Mouse (Mus musculus) MEL (cell line): ENCODE measurements around the gene Sipa1l3.

Experiments used
- CTCF ChIP-seq, 3 experiments: IDR thresholded peaks in 2 of 3; conservative IDR thresholded peaks in 1 of 3; 2 replicates each; pipeline ENCODE4 v1.5.1; 2011 to 2012; ENCODE audit warnings: low read length in 3 of 3, low read depth in 2 of 3, mild to moderate bottlenecking in 2 of 3, improper control_type of control experiment in 1 of 3, inconsistent platforms in 1 of 3, mixed read lengths in 1 of 3, moderate library complexity in 1 of 3; ENCODE audit not compliant: control insufficient read depth in 1 of 3, insufficient read depth in 1 of 3, poor library complexity in 1 of 3, severe bottlenecking in 1 of 3
- E2F4 ChIP-seq: IDR thresholded peaks from 2 replicates; pipeline ENCODE4 v1.6.1; 2011; ENCODE audit warnings: low read depth, low read length, improper control_type of control experiment, borderline replicate concordance
- EP300 ChIP-seq, 2 experiments: IDR thresholded peaks; 2 replicates each; pipeline ENCODE4 v1.6.1; 2011; ENCODE audit warnings: improper control_type of control experiment in 2 of 2, low read length in 2 of 2, low read depth in 1 of 2, mild to moderate bottlenecking in 1 of 2
- KAT2A ChIP-seq: conservative IDR thresholded peaks from 2 replicates; pipeline ENCODE4 v1.6.1; 2012; ENCODE audit warnings: low read depth, low read length, improper control_type of control experiment, inconsistent platforms
- MXI1 ChIP-seq: IDR thresholded peaks from 2 replicates; pipeline ENCODE4 v1.6.1; 2011; ENCODE audit warnings: mild to moderate bottlenecking, low read depth, low read length, improper control_type of control experiment
- POLR2A ChIP-seq, 2 experiments: IDR thresholded peaks; 2 replicates each; pipeline ENCODE4 v1.6.1; 2011 to 2012; ENCODE audit warnings: low read length in 2 of 2, mild to moderate bottlenecking in 2 of 2, control low read depth in 1 of 2, improper control_type of control experiment in 1 of 2, low read depth in 1 of 2, moderate library complexity in 1 of 2; ENCODE audit not compliant: control insufficient read depth in 1 of 2, insufficient read depth in 1 of 2, poor library complexity in 1 of 2
- POLR2AphosphoS5 ChIP-seq: IDR thresholded peaks from 2 replicates; pipeline ENCODE4 v1.6.1; 2012; ENCODE audit warnings: low read depth, borderline replicate concordance, mild to moderate bottlenecking, inconsistent platforms, low read length, moderate library complexity, mixed read lengths
- TCF12 ChIP-seq: IDR thresholded peaks from 2 replicates; pipeline ENCODE4 v1.6.1; 2014; ENCODE audit warnings: low read depth, mild to moderate bottlenecking, inconsistent platforms, low read length, improper control_type of control experiment, moderate library complexity
- UBTF ChIP-seq: IDR thresholded peaks from 2 replicates; pipeline ENCODE4 v1.6.1; 2012; ENCODE audit warnings: low read depth, mild to moderate bottlenecking, inconsistent platforms, low read length, improper control_type of control experiment, moderate library complexity, borderline replicate concordance; ENCODE audit not compliant: insufficient read depth
- USF1 ChIP-seq: IDR thresholded peaks from 2 replicates; pipeline ENCODE4 v1.6.1; 2014; ENCODE audit warnings: low read depth, mild to moderate bottlenecking, inconsistent platforms, low read length, improper control_type of control experiment, moderate library complexity
- USF2 ChIP-seq, 2 experiments: IDR thresholded peaks; 2 replicates each; pipeline ENCODE4 v1.6.1; 2011 to 2012; ENCODE audit warnings: improper control_type of control experiment in 2 of 2, low read length in 2 of 2, borderline replicate concordance in 1 of 2, inconsistent platforms in 1 of 2, low read depth in 1 of 2, mild to moderate bottlenecking in 1 of 2; ENCODE audit not compliant: insufficient read depth in 1 of 2
- ZMIZ1 ChIP-seq: IDR thresholded peaks from 2 replicates; pipeline ENCODE4 v1.6.1; 2012; ENCODE audit warnings: low read depth, mild to moderate bottlenecking, inconsistent platforms, low read length, improper control_type of control experiment, moderate library complexity

DNA sequence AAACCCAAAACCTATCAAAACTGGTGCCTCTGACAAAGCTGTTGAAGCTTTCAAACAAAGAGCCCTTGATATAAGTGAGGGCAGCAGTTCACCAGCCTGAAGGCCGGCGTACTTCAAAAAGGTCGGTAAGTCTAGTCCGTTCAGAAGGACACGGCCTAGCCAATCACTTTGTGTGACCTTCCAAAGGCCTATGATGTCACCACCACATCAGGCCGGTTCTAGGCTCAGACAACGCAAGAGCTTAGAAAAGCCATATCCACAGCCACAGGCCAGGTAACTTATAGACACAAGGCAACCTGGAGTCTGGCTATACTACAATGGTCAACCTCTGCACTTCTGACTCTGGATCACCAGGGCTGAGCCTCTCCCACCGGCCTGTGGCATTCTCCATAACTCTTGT, 238.5 kb downstream of the Sipa1l3 start:
- TF ChIP-seq CTCF (IDR thresholded peaks at IDR 0.05 in 2 of 3, conservative IDR thresholded peaks at IDR 0.05 in 1 of 3; ENCODE audit: control insufficient read depth in 1 of 3, insufficient read depth in 1 of 3, low read depth in 2 of 3, low read length in 3 of 3, poor library complexity in 1 of 3, severe bottlenecking in 1 of 3) (no peak), POLR2A (IDR thresholded peaks at IDR 0.05; ENCODE audit: control insufficient read depth in 1 of 2, insufficient read depth in 1 of 2, low read depth in 1 of 2, low read length in 2 of 2, poor library complexity in 1 of 2) (no peak), EP300 (IDR thresholded peaks at IDR 0.05; ENCODE audit: low read depth in 1 of 2, low read length in 2 of 2) (no peak), UBTF (no peak), E2F4 (no peak), USF1 (no peak), TCF12 (no peak), MXI1 (no peak), USF2 (IDR thresholded peaks at IDR 0.05; ENCODE audit: borderline replicate concordance in 1 of 2, insufficient read depth in 1 of 2, low read depth in 1 of 2, low read length in 2 of 2) (no peak), POLR2AphosphoS5 (no peak), ZMIZ1 (no peak), KAT2A (no peak)
